Mouse (Mus musculus) monocyte, adult 2 months (primary cell): ENCODE measurements at regions not wholly inside any gene's neighbourhood (a gene's known extent, or its start where the extent isn't known, plus 50 kb on each side); places are given as distances from the start of the nearest gene placed in this dataset.
A peak's percentile ranks its signal among the peaks of the same experiment; 100 is the strongest.

ENCODE experiments used
- DNase-seq, 2 experiments: peaks; one replicate each; pipeline ENCODE4 v3.0.0; 2022; ENCODE audit warnings: low spot score in 2 of 2, low read depth in 1 of 2

- no peak for DNase-seq
Observed at GRCm38 (mm10) chr5:112155051-112155450, 97.3 kb downstream of the Cryba4 start.

- DNase-seq: no peak
Observed at GRCm38 (mm10) chr5:112156005-112156404, 96.3 kb downstream of the Cryba4 start.

- DNase-seq: no peak
Observed at GRCm38 (mm10) chr5:112166410-112167175, 85.7 kb downstream of the Cryba4 start.

- no peak for DNase-seq
Observed at GRCm38 (mm10) chr5:112167790-112168189, 84.5 kb downstream of the Cryba4 start.

- no peak for DNase-seq
Observed at GRCm38 (mm10) chr5:112171325-112171724, 81.0 kb downstream of the Cryba4 start.

- DNase-seq: peak; percentile 8 to 30
Observed at GRCm38 (mm10) chr5:112179213-112180057, 72.9 kb downstream of the Cryba4 start.

GRCm38 (mm10) chr5:112182775-112183174 is 69.5 kb downstream of the Cryba4 start:
- DNase-seq: no peak

GRCm38 (mm10) chr5:112195667-112196066 is 56.7 kb downstream of the Cryba4 start:
- DNase-seq: no peak
